Mouse (Mus musculus) neural tube, embryonic 15.5 days (tissue): Measurements from ENCODE around the gene Atf6. TPM values are rescaled to one million over a fixed set of nuclear protein-coding genes. Genes with fewer than 3 reads are reported as not detected.

ENCODE experiments used
- ATAC-seq: fragments of 200-750 bp; cut with Nextera tagmentation; 2 replicates; pipeline ENCODE4 v1.8.0; 2017; ENCODE audit warnings: mild to moderate bottlenecking, moderate TSS enrichment, moderate library complexity; ENCODE audit not compliant: low FRiP score
- H3K27ac ChIP-seq: fragments of 300-500 bp; sonication (generic); replicated peaks from 2 replicates; pipeline ENCODE4 v1.5.1; 2015; ENCODE audit warnings: mild to moderate bottlenecking, inconsistent platforms
- H3K27me3 ChIP-seq: fragments of 300-500 bp; sonication (generic); replicated peaks from 2 replicates; pipeline ENCODE4 v1.6.1; 2015; ENCODE audit warnings: inconsistent platforms
- H3K36me3 ChIP-seq: fragments of 300-500 bp; sonication (generic); 2 replicates; pipeline ENCODE4 v1.6.1; 2015; ENCODE audit warnings: inconsistent platforms
- H3K4me1 ChIP-seq: fragments of 300-500 bp; sonication (generic); 2 replicates; pipeline ENCODE4 v1.6.1; 2015; ENCODE audit warnings: inconsistent platforms
- H3K4me2 ChIP-seq: fragments of 300-500 bp; sonication (generic); 2 replicates; pipeline ENCODE4 v1.6.1; 2015; ENCODE audit warnings: inconsistent platforms, mild to moderate bottlenecking, moderate library complexity
- H3K4me3 ChIP-seq: fragments of 300-500 bp; sonication (generic); replicated peaks from 2 replicates; pipeline ENCODE4 v1.5.1; 2015; ENCODE audit warnings: mild to moderate bottlenecking, inconsistent platforms
- H3K9ac ChIP-seq: fragments of 300-500 bp; sonication (generic); replicated peaks from 2 replicates; pipeline ENCODE4 v1.6.1; 2015; ENCODE audit warnings: mild to moderate bottlenecking, inconsistent platforms
- H3K9me3 ChIP-seq: fragments of 300-500 bp; sonication (generic); replicated peaks from 2 replicates; pipeline ENCODE4 v1.6.1; 2016; ENCODE audit warnings: inconsistent platforms
- WGBS: fragments of 180-500 bp; shearing (Covaris S2); methylation state at CpG from one replicate; pipeline ENCODE4 v1.1.7; 2015; ENCODE audit warnings: mixed read lengths; 5-methylcytosine and 5-hydroxymethylcytosine counted together
- polyA plus RNA-seq: library from polyadenylated mRNA; unstranded; fragments of >200 nt; fragmentation: Nextera tagmentation; extraction: Ambion mirVana; gene quantifications from 2 replicates; pipeline ENCODE4 v1.2.1, GENCODE M21; 2015

Atf6 gene
- polyA plus RNA-seq, 1 experiment from 2014 or later, result 7.2 TPM

GRCm38 (mm10) chr1:170709969-170710368 is 157.6 kb downstream of the Atf6 start:
- no peak for ATAC-seq
- Histone ChIP-seq H3K4me2 (no peak overlapping the region), H3K4me3 (no peak overlapping the region), H3K27ac (no peak overlapping the region), H3K36me3 (peaks cover 8% of the 10 kb centered on the region; the same call in 1 of the 2 replicates), H3K27me3 (no peaks in the 10 kb centered on the region), H3K9ac (no peak overlapping the region), H3K9me3 (no peaks in the 10 kb centered on the region), H3K4me1 (no peaks in the 10 kb centered on the region)
- WGBS, result 97% methylated on average over 3 of the region's 3 CpGs

GRCm38 (mm10) chr1:170709481-170709880 is 158.1 kb downstream of the Atf6 start:
- no peak overlapping the region for H3K4me2 ChIP-seq
- no peak for ATAC-seq
- no peaks in the 10 kb centered on the region for H3K4me1 ChIP-seq
- H3K9ac ChIP-seq, result no peak overlapping the region
- no peaks in the 10 kb centered on the region for H3K27me3 ChIP-seq
- 96% methylated on average over 8 of the region's 8 CpGs for WGBS
- H3K36me3 ChIP-seq, result peaks cover 8% of the 10 kb centered on the region; the same call in 1 of the 2 replicates
- H3K27ac ChIP-seq, result no peak overlapping the region
- H3K4me3 ChIP-seq, result no peak overlapping the region
- H3K9me3 ChIP-seq, result no peaks in the 10 kb centered on the region

- no peak overlapping the region for H3K27ac ChIP-seq
- no peaks in the 10 kb centered on the region for H3K9me3 ChIP-seq
- 90% methylated on average over 3 of the region's 3 CpGs for WGBS
- no peak for ATAC-seq
- H3K9ac ChIP-seq, result no peak overlapping the region
- H3K4me2 ChIP-seq, result no peak overlapping the region
- H3K4me3 ChIP-seq, result no peak overlapping the region
- H3K27me3 ChIP-seq, result no peaks in the 10 kb centered on the region
- H3K36me3 ChIP-seq, result peaks cover 8% of the 10 kb centered on the region; the same call in 1 of the 2 replicates
- no peaks in the 10 kb centered on the region for H3K4me1 ChIP-seq
Observed at GRCm38 (mm10) chr1:170709034-170709433, 158.5 kb downstream of the Atf6 start.

DNA sequence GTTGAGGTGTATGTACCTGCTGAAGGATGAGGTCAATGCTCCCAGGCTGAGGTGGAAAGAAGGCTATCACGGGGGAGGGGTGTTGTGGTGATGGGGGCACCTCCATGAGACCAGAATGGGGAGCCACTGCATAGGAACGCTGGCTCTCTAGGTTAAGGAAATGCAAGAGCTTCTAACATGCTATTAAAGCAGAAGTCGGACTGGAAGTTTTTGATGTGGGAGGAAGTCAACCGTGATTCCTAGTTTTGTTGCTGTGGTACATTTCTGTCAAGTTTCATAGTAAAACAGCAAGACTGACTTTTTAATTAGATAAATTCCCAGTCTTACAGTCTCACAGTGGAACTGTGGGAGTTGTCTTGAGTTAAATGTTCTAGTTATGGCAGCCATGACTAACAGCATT is 161.5 kb downstream of the Atf6 start:
- Histone ChIP-seq H3K36me3 (peaks cover 8% of the 10 kb centered on the region; the same call in 1 of the 2 replicates), H3K27ac (no peak overlapping the region), H3K4me3 (no peak overlapping the region), H3K27me3 (no peaks in the 10 kb centered on the region), H3K9me3 (no peaks in the 10 kb centered on the region), H3K4me2 (no peak overlapping the region), H3K9ac (no peak overlapping the region), H3K4me1 (no peaks in the 10 kb centered on the region; the same call in 1 of the 2 replicates)
- WGBS, result 90% methylated on average over 4 of the region's 4 CpGs
- no peak for ATAC-seq

GRCm38 (mm10) chr1:170704911-170705594 is 162.5 kb downstream of the Atf6 start:
- H3K36me3 ChIP-seq, result peaks cover 8% of the 10 kb centered on the region; the same call in 1 of the 2 replicates
- 69% methylated on average over 4 of the region's 4 CpGs for WGBS
- H3K27me3 ChIP-seq, result no peaks in the 10 kb centered on the region
- no peak overlapping the region for H3K27ac ChIP-seq
- no peaks in the 10 kb centered on the region for H3K9me3 ChIP-seq
- no peak for ATAC-seq
- H3K9ac ChIP-seq, result no peak overlapping the region
- no peak overlapping the region for H3K4me3 ChIP-seq
- no peaks in the 10 kb centered on the region; the same call in 1 of the 2 replicates for H3K4me1 ChIP-seq
- no peak overlapping the region for H3K4me2 ChIP-seq

GRCm38 (mm10) chr1:170704103-170704502 is 163.5 kb downstream of the Atf6 start:
- H3K27ac ChIP-seq, result no peak overlapping the region
- no peak for ATAC-seq
- no peak overlapping the region for H3K4me2 ChIP-seq
- no peaks in the 10 kb centered on the region for H3K9me3 ChIP-seq
- WGBS, result 93% methylated on average over 6 of the region's 6 CpGs
- H3K36me3 ChIP-seq, result 0 out of 2 replicates have a peak, but pooled peaks cover 2% of the 10 kb centered on the region
- H3K27me3 ChIP-seq, result no peaks in the 10 kb centered on the region
- no peak overlapping the region for H3K4me3 ChIP-seq
- H3K9ac ChIP-seq, result no peak overlapping the region
- no peaks in the 10 kb centered on the region; the same call in 1 of the 2 replicates for H3K4me1 ChIP-seq

GRCm38 (mm10) chr1:170702958-170703357 is 164.6 kb downstream of the Atf6 start:
- no peak for ATAC-seq
- WGBS, result 85% methylated on average over 6 of the region's 6 CpGs

DNA sequence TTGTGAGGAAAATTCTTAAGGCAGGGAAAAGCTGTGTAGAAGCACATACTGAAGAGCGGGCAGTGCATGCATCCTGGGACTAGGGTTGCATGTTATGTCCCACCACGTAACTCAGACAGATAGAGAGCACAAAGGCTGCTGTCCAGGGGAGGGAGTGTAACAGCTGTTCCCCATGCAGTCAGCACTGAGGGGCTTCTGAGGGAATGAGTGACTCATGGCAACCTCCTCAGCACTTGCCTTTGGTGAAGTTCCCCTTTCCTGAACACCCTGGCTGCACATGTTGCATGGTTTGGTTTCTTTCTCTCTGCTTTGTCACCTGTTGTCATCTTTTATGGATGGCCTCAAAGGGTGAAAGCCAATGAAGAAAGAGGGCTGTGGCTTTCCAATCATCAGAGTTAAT is 165.3 kb downstream of the Atf6 start:
- H3K27ac ChIP-seq, result no peak overlapping the region
- no peak overlapping the region for H3K4me3 ChIP-seq
- no peaks in the 10 kb centered on the region for H3K36me3 ChIP-seq

More at GRCm38 (mm10) chr1:170702958-170703357, 164.6 kb downstream of the Atf6 start:
- 0 out of 2 replicates have a peak, but pooled peaks cover 2% of the 10 kb centered on the region for H3K36me3 ChIP-seq
- H3K9me3 ChIP-seq, result no peaks in the 10 kb centered on the region
- H3K4me2 ChIP-seq, result no peak overlapping the region
- H3K27me3 ChIP-seq, result no peaks in the 10 kb centered on the region
- H3K4me3 ChIP-seq, result no peak overlapping the region
- H3K4me1 ChIP-seq, result no peaks in the 10 kb centered on the region; the same call in 1 of the 2 replicates
- H3K9ac ChIP-seq, result no peak overlapping the region
- no peak overlapping the region for H3K27ac ChIP-seq

GRCm38 (mm10) chr1:170701582-170701981 is 166.0 kb downstream of the Atf6 start:
- Histone ChIP-seq H3K36me3 (no peaks in the 10 kb centered on the region), H3K4me1 (no peaks in the 10 kb centered on the region; the same call in 1 of the 2 replicates), H3K27me3 (no peaks in the 10 kb centered on the region), H3K4me3 (no peak overlapping the region), H3K4me2 (no peak overlapping the region), H3K9me3 (no peaks in the 10 kb centered on the region), H3K9ac (no peak overlapping the region), H3K27ac (no peak overlapping the region)
- 85% methylated on average over 8 of the region's 8 CpGs for WGBS
- ATAC-seq, result no peak

More for the DNA sequence above, 165.3 kb downstream of the Atf6 start:
- H3K4me1 ChIP-seq, result no peaks in the 10 kb centered on the region; the same call in 1 of the 2 replicates
- H3K9ac ChIP-seq, result no peak overlapping the region
- ATAC-seq, result no peak
- 81% methylated on average over 2 of the region's 2 CpGs for WGBS
- H3K9me3 ChIP-seq, result no peaks in the 10 kb centered on the region
- H3K4me2 ChIP-seq, result no peak overlapping the region
- no peaks in the 10 kb centered on the region for H3K27me3 ChIP-seq

DNA sequence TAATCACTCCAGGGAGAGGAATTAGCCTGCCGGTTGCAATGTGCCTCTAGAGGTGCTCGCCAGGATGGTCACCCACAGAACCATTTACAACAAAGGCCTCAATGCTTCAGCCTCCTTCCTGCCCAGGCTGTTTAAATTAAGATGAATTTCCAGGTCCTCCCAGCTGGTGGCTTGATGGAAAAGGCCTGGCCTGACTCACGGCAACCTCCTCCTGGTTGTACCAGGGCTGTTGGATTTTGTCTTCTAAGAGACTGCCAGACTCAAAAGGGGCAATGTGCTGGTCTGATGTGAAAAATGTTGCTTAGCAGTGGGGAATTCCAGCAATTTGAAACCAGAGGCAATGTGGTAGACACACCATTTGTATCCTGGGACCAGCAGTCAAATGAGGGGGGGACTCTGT is 166.4 kb downstream of the Atf6 start:
- WGBS, result 66% methylated on average over 3 of the region's 3 CpGs

DNA sequence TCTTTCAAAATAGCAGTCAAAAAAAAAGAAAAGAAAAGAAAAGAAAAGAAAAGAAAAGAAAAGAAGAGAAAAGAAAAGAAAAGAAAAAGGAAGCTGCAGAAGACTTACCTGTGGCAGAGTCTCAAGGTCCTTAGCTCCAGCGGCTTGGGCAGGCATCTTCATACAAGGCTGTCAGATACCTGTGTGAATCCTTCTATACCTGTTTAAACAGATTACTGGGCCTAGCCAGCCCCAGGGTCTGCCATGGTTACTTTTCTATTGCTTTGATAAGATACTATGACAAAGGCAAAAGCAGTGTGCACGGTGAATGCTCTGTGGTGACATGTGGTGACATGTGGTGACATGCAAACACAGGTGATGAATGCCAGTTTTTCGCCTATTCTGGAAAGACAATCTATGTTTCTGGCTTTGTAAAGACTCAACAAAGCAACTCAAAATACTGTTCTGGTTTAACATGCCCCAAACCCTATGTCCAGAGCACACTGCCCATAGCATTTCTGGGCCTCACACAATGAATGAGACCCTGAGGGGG is 167.0 kb downstream of the Atf6 start:
- no peak overlapping the region for H3K9ac ChIP-seq
- H3K4me3 ChIP-seq, result no peak overlapping the region
- no peaks in the 10 kb centered on the region for H3K27me3 ChIP-seq
- H3K36me3 ChIP-seq, result no peaks in the 10 kb centered on the region
- no peak overlapping the region for H3K4me2 ChIP-seq
- 84% methylated on average over 3 of the region's 3 CpGs for WGBS
- no peaks in the 10 kb centered on the region; the same call in 1 of the 2 replicates for H3K4me1 ChIP-seq
- ATAC-seq, result no peak
- no peak overlapping the region for H3K27ac ChIP-seq
- H3K9me3 ChIP-seq, result no peaks in the 10 kb centered on the region

More for the DNA sequence above, 166.4 kb downstream of the Atf6 start:
- Histone ChIP-seq H3K4me2 (no peak overlapping the region), H3K27me3 (no peaks in the 10 kb centered on the region), H3K27ac (no peak overlapping the region), H3K9ac (no peak overlapping the region), H3K36me3 (no peaks in the 10 kb centered on the region), H3K4me1 (no peaks in the 10 kb centered on the region; the same call in 1 of the 2 replicates), H3K4me3 (no peak overlapping the region), H3K9me3 (no peaks in the 10 kb centered on the region)
- no peak for ATAC-seq

DNA sequence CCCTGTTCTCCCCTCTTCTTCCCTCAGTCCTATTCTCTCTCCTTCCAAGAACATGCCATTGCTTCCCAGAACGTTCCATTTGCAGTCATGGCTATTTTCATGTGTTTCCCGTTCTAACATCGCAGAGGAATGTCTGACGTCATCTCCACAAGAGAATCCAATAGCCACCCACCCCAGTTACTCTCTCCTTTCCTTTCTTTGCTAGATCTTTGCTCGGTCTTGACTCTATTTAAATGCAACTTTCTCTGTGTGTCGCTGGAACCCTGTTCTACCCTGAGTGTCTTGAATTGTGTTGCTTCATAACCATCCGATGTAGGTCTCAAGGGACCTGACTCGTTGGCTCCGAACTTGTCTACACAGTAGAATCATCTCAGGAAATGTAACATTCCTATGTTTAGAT is 168.0 kb downstream of the Atf6 start:
- Histone ChIP-seq H3K9ac (no peak overlapping the region), H3K9me3 (no peaks in the 10 kb centered on the region), H3K27me3 (no peaks in the 10 kb centered on the region), H3K27ac (no peak overlapping the region), H3K4me2 (no peak overlapping the region), H3K4me3 (no peak overlapping the region), H3K36me3 (no peaks in the 10 kb centered on the region), H3K4me1 (no peaks in the 10 kb centered on the region; the same call in 1 of the 2 replicates)
- 85% methylated on average over 9 of the region's 9 CpGs for WGBS
- ATAC-seq, result no peak
